Mouse (Mus musculus) cerebellum, postnatal 36 days (tissue): ENCODE data around the gene Ranbp3.

ENCODE experiments used
- DNase-seq, 2 experiments: peaks; one replicate each; pipeline ENCODE4 v3.0.0; 2021 to 2022; ENCODE audit warnings: mixed read lengths in 2 of 2

Ranbp3 gene

GRCm38 (mm10) chr17:56681791-56682190 lies 8.7 kb downstream of the Ranbp3 start:
- DNase-seq, result no peak

- no peak for DNase-seq
These were observed 9.8 kb downstream of the Ranbp3 start for GRCm38 (mm10) chr17:56682880-56683279.

DNA sequence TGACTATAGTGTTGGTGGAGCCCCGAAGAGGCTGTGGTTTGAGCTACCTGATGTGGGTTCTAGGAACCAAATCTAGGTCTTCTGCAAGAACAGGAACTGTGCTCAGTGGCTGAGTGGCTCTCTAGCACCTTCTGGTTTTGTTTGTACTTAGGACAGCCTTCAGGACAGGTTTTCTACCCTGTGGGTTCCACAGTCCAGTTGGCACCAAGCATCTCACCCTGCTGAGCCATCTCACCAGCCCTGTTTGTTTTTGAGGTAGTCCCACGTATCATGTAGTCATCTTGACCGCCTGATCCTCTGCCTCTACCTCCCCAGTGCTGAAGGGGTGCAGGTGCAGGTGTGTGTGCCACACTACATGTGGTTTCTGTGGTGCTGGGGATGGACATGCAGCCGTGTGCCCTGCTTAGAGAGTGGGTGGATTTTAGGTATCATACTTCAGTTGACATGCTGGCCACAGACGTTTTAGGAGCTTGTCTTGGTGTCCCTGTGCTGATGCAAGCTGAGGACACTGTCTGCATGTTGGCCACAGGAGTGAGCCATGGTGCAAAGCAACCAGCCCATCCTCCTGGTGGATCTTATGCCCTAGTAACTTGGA lies 10.5 kb downstream of the Ranbp3 start:
- peak in 1 of 2 experiments; percentile 32 for DNase-seq

DNA sequence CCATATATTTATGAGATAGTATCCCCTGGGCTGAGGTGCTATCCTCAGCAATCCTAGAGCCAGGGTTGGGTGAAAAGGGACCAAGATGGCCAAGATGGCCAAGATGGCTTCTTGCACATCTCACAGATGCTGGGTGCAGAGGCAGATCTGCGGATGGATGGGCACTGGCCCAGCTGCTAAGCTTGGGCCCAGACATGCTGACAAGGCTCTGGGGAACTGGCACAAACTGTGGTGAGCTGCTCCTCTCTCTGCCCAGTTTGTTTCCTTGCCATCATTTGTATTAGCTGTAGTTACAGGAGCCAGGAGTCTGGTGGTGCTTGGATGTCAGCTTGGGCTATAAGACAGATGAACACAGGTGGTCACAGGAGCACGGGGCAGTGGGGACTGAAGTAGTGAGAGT lies 11.6 kb downstream of the Ranbp3 start:
- no peak for DNase-seq

DNA sequence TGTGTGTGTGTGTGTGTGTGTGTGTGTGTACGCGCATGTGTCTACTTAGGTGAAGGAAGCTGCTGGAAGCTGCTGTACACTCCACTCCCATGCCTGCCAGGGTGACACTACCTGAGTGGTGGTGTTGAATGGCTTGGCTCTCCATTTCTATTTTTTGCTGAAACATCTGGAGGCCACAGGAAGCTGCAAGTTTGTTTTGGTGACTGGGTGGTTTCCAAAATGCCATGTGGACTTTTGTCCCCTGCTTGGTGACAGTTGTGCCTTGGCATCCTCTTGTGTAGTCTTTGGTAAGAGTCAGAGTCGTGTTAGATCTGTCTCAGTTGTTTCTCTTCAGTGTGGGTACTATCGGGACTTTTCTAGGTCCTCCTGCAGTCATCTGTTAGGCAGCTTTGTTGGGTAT lies 13.7 kb downstream of the Ranbp3 start:
- no peak for DNase-seq

- DNase-seq, result no peak
These were observed 15.0 kb downstream of the Ranbp3 start for GRCm38 (mm10) chr17:56688045-56688444.

- no peak for DNase-seq
These were observed 15.6 kb downstream of the Ranbp3 start for GRCm38 (mm10) chr17:56688689-56689088.

GRCm38 (mm10) chr17:56693395-56693794 lies 20.3 kb downstream of the Ranbp3 start:
- DNase-seq, result no peak

DNA sequence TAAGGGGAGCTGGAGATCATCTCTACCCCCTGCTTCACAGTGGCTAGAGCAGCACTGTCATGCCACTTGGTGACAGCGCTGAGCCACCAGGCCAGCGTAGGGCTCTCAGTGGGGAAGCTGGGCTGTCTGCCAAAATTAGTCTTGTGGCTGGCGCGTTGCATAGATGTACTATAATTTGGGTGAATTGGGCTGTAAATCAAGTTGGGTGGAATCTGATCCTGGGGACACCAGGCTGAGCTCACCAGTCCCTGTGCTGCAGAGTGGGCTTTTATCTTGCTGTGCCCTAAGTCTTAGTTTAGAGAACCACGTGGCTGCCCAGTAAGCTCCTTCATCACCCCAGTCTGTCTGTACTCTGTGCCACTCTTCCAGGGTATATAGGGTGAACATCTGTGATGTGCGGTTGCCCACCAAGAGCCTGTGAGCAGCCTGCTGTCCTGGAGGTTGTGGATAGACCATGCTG lies 20.8 kb downstream of the Ranbp3 start:
- peak; percentile 87 to 91 for DNase-seq

- no peak for DNase-seq
These were observed 27.4 kb downstream of the Ranbp3 start for GRCm38 (mm10) chr17:56700451-56700850.

DNA sequence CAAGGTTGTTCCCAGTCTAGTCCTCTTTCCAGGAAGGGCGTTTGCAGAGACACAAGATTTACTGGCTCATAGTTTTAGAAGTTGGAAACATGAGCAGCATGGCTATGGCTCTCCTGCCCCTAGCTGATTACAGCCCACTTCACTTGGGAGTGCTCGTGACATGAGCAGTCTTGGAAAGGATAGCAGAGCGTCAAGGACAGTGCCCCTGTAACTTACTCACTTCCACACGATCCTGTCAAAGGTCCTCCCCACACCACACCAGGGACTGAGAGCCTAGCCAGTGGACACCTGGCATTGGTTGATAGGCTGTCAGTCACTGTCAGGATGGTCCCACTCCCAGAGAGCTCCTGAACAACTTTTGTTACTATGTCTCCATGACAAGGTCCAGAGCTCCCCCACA lies 29.9 kb downstream of the Ranbp3 start:
- DNase-seq, result no peak

GRCm38 (mm10) chr17:56706515-56706914 lies 33.4 kb downstream of the Ranbp3 start:
- DNase-seq, result no peak

- DNase-seq, result no peak
These were observed 35.6 kb downstream of the Ranbp3 start for GRCm38 (mm10) chr17:56708692-56709091.

- no peak for DNase-seq
These were observed 36.6 kb downstream of the Ranbp3 start for GRCm38 (mm10) chr17:56709708-56710107.

DNA sequence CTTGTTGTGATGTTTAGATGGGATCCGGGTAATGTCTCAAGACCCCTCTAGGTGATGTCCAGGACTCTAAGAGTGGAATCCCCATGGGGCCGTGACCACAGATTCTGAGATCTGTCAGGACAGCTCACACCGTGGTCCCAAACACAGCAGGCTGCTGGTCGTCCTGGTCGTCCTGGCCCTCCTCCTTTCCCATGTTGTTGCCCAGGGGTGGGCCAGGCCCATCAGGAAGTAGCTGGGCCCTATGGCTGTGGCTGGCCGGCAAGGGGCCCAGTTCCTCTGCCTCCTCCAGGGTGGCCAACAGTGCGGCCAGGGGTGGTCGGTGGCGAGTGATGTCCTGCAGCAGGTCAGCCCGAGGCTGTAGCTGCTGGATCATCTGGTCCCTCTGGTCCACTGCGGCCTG lies 42.3 kb downstream of the Ranbp3 start:
- no peak for DNase-seq

DNA sequence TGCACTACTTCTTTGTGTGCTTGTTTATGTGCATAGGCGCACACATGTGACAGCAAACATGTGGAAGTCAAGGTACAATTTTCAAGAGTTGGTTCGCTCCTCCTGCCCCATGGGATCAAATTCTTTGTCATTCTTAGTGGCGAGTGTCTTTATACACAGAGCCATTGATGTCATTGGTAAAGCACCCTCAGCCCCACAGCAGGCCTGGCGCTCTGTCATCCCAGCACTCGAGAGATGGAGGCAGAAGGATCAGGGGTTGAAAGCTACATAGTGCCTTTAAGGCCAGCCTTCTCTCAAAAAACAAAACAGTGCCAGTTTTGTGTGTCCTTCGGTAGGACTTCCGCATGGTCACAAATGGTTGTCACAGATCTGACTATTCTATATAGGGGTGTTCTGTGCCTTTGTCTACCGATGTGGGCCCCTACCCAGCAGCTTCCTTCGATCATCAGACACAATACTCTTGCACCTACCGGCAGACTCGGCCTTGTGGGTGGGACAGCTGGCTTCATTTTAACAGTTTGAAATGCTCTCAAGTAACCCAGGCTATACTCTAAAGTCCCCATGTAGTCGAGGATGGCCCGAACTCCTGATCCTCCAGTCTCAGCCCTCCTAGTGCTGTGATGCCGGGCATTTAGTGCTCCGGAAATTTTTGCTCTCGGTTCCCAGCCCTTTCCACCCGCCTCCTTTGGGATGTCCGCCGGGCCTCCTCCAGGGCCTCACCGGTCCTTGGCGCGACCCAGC lies 43.0 kb downstream of the Ranbp3 start:
- no peak for DNase-seq

GRCm38 (mm10) chr17:56716655-56717362 lies 43.7 kb downstream of the Ranbp3 start:
- DNase-seq, result peak; percentile 91 to 92

DNA sequence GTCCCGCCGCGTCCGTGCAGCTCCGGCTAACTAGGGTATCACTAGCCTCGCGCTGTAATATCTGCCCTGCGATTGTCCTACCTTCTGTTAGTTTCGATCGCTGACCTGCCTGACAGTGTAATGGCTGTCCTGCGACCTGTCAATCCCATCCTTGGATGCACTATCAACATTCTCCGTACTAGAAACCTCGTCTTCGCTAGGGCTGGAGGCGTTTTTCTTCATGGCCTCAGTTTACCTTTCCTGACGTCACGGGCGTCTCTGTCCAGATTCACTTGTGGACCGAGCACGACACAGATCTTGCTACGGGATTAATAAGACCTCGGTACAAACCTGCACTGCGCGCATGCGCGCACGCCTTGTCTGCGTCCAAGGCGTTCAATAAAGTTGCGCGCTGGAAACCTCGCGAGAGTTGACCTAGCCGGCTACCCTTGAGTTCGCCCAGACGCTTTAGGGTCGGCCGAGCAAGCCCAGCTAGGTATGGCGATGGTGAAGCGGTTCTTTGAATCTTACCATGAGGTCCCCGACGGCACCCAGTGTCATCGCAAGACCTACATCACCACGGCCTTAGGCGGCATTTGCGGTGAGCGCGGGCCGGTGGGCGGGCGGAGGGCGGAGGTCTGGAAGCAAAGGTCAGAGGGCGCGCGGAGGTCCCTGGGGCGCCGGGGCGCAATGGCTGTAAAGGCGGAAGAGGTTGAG lies 44.4 kb downstream of the Ranbp3 start, which contains the start of the genes Ndufa11 and Vmac:
Gene Ndufa11, plus strand, starts transcription at position 405 of the 696 bp plus-strand sequence.
Gene Vmac, minus strand, starts transcription at position 660 of the 696 bp plus-strand sequence.
- peak; percentile 96 for DNase-seq

DNA sequence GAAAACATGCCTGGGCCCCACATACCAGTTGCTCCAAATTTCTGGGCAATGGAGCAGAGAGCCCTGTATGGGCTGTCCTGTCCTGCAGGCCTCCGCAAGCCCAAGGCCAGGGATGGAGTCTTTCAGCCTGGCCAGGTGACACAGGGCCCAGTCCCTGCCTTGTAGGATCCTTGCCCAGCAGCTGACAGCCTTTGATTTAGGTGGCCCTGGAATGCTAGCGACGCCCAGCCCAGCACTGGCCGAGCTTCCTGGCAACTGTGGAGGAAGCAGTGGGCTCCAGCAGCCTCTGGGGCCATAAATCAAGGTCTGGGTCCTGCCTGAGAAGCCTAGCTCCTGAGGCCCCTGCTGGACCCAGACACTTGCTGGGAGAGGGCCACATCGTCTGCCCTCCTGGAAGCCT lies 49.3 kb downstream of the Ranbp3 start:
- no peak for DNase-seq

GRCm38 (mm10) chr17:56723419-56724161 lies 50.5 kb downstream of the Ranbp3 start:
- no peak for DNase-seq

DNA sequence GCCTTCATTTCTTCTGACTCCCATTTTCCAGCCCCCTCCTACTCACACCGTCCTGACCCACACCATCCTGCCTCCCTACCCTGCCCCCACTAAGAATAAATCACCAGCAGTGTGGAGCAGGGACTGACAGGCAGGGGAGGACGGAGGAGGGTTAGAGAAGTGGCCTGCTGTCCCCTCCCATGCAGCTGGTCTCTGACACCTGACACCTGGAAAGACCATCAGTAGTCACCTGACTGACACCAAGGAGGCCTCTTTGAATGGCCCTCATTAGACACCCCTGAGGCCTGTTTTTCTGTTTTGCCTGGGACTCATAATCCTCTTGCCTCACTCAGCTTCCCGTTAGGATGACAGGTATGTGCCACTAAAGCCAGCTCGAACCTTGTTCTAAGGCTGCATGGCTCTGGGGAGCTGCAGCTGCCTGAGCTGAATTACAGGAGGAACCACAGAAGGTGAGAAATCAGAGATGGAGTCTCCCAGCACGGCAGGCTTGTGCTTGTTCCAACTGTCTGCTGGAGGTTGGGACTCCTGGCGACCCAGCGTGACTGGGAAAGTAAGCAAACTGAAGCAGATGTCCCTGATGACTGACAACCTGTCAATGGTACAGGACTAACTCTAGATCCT lies 54.0 kb downstream of the Ranbp3 start:
- no peak for DNase-seq

GRCm38 (mm10) chr17:56727659-56728058 lies 54.6 kb downstream of the Ranbp3 start:
- DNase-seq, result no peak
